Mouse (Mus musculus) retina, postnatal 7 days (tissue): ENCODE measurements around the gene Prrg4.
"Not testable (repeated sequence)": the region's sequence is repeated elsewhere in the genome, so short reads cannot be mapped to it uniquely, and the experiment has no call there.

Experiments used
- DNase-seq: peaks from one replicate; pipeline ENCODE4 v3.0.0-alpha.2; 2012; ENCODE audit warnings: low read depth, low spot score

The Prrg4 gene

DNA sequence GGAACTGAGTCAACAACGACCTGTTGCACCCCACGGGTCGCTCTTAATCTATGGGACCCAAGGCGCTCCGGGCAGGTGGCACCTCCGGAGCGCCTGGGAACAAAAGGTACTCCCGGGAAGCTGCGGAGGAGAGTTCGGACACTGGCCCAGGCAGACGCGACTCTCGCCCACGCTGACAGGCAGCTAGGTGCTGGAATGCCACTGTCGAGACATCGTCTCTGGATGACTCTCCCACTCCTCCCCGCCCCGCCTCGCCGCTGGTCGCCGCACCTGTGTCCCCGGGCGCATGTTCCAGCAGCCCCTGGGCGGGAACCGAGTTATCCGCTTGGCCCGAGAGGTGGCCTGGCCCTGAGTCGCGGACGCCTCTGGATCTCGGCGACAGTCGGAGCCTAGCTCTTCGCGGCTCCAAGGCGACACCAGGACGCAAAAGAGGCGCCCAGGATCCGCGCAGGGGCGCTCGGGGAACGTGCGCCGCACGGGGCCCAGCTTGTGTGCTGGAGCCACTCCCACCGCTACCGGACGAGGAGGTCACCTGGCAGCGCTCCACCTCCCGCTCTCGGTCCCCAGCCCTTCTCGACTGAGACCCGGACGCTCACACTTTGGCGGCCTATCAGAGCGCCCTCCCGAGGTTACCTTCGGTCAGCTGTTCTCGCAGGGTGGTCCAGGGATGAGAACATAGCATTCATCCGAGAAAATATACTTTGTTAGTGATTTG lies at the start of gene Prrg4:
Prrg4 (minus strand) TSS at position 601 of the 715 bp plus-strand sequence.
- peak; percentile 28 for DNase-seq

DNA sequence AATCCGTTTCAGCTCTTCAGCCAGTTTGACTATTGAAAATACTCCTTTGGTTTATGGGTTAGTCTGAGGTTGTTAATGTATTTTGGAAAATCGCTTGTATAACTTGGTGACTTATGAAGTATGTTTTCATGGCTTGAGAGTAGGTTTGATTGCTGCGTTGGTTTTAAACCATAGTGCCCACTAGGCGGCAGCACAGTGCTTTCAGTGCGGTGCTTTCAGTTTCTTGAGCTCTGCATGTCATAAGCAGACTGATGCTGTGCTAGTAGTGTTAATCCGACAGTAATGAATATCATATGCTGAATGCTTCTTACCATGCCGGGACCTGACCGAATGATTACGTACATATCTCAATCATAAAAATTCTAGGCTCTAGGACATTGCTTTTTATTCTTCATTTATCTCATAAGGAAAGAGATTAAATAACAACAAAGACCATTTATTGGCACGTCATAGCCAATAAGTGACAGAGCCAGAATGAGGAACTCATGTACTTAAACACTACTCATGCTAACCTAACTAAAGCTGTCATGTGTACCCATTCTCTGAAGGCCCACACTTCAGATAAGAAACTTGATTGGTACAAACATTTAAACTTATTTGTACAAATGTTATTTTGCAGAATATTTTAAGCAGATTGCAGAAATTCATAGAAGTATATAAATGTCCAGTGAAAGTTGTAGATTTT lies 38.3 kb upstream of the Prrg4 start:
- peak; percentile 74 for DNase-seq

DNA sequence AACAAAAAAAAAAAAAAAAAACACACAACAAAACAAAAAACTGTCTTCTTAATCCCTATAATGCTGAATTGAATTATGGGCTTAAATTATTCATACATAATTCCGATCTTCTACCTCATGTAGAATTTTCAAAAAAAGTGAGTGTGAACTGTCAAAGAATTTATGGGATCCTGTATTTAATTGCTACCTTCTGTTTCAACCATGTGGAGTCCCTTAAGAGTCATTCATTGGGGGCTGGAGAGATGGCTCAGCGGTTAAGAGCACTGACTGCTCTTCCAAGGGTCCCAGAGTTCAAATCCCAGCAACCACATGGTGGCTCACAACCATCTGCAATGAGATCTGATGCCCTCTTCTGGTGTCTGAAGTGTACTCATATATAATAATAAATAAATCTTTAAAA lies 37.7 kb upstream of the Prrg4 start:
- not testable (repeated sequence) for DNase-seq

DNA sequence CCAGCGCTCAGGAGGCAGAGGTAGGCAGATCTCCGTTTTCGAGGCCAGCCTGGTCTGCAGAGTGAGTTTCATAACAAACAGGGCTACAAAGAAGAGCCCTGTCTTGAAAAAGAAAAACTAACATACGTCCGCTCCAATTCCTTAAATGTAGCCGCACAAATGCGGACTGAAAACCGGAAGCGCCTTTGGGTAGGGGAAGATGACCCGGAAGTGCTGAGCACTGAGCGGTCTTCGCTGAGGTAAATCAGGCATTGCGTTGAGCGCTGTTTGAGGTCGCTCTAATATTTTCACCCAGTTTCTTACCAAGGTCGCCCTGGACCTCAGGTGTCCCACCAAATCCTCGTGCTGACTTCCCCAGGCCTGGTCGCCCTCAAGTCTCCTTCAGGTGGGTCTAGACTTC lies 36.4 kb upstream of the Prrg4 start:
- DNase-seq: no peak

DNA sequence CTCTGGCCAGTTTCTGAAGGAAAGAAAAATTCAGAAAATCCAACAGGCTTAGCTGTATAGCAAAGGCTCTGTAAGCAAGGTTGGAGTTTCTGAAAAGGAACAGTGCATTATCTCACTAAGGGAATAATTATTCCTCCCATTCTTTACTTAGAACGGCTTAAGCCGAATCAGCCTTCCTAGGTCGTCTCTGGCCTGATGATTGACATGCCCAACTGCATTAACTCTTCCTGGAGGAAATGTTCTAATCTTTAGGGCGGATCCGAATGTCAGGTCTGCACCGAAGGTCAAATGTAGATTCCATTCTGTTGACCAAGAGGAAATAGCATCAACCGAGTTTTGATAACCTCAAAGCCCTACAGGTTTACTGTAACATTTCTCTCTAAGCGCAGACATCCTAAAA lies 29.1 kb upstream of the Prrg4 start:
- no peak for DNase-seq

DNA sequence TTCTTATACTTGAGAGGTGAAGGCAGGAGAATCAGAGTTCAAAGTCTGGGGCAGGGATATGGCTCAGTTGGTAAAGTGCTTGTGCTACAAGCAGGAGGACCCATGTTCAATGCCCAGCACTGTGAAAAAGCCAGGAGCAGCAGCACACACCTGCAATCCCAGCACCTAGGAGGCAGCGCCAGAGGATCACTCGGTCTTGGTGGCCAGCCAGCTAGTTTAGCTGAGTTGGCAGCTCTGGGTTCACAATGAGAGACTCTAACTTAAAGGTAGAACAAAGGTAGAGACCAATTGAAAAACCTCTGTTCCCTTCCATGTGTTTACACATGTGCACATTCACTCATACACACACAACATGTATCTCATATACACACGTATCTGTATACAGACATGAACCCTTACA lies 19.4 kb upstream of the Prrg4 start:
- no peak for DNase-seq

DNA sequence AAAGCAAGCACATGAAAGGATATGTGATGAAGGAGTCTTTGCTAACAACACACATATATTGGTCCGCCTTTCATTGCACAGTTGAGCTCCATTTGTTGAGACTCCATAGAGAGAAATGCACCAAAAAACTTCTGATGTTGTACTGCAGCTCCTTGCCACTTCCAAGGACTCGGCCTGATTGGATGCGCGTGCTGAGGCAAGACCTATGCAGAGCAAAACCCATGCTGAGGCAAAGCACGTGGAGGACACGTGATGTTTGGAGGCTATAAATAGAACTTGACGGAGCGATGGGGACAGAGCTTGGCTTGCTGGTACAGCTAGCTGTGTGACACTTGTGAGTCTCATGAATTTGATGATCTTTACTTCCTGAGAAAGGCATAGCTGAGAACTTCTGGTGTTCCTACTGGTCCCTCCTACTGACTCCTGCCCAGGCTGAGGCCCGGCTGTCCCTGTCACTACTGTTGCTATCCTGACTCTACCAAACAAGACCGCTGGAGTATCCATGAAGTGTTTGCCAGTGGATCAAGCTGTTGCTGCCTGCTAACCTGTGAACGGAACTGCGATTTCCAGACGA lies 17.7 kb upstream of the Prrg4 start, which contains the start of gene Ccdc73:
Ccdc73 (plus strand) TSS at position 524 of the 574 bp plus-strand sequence.
- no peak for DNase-seq

DNA sequence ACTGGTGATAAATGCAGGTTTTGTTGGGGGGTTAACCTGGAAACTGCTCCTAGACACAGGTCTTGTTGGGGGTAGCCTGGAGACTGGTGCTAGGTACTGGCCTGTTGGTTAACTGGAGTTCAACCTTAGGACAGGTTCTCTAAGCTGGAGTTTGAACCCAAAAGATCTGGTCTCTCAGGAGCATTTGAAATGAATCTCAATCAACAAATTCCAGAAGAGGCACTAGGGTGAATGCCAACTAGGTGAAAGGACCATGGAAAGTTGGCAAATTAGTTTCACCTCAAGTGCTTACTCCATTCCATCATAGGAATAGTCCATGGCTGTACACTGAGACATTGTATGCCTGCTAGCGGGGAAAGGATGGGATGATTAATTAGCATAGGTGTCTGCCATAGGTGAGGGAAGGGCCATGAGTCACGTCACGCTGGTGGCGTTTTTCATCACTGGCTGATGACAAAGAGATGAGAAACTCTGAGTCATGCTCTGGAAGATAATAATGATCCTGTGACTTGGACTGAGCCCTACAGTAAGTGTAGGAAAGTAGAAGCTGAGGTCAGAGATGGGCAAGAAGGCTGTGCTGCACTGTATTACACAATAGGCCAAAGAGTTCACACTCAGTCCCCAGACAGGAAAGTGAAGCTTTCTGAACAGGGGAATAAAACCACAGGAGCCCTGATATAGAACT lies 14.6 kb upstream of the Prrg4 start:
- DNase-seq: no peak

DNA sequence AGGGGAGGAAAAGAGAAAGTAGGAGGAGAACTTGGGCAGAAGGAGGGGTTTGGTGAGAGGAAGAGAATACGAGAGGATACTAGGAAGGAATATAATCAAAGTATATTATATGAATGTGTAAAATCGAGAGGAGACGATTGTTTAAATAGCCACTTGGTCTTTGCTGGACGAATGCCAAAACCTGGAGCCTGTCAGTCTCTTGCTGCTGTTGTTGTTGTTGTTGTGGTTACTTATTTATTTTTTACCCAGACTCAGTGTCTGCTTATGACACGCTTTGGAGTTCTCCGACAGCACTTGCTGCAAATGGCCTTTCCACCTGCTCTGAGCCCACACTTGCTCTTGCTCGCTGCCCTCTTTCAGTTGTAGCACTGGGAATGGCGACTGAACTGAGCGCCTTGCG lies 10.8 kb upstream of the Prrg4 start:
- no peak for DNase-seq

DNA sequence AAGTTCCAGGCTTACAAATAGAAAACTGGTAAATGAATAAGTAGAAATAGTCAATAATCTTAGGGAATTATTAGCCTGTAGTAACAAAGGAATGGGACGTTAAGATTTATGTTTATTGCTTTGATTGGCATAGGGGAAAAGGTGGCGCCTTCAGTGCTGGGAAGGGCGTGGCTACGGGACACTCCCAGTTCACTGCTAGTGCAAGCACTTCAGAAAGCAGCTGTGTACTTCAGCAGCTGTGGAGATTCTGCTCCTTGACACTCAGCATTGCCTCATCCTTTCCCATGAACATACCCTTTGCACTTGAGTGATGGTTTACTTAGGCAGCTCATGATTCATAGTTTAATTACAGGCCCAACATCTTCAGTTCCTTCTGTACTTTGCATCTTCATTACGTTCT lies 9.4 kb upstream of the Prrg4 start:
- no peak for DNase-seq

DNA sequence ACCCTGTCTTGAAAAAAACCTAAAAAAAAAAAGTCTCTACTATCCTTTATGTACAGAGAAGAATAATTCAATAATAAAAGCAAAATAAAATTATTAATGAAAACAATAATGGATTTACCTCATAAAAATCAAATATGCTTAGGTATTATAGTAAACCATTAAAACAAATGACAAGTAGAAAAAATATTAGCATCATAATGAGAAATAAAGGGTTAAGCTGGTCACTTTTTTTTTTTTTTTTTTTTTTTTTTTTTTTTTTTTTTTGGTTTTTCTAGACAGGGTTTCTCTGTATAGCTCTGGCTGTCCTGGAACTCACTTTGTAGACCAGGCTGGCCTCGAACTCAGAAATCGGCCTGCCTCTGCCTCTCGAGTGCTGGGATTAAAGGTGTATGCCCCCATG lies 8.4 kb upstream of the Prrg4 start:
- DNase-seq: not testable (repeated sequence)

DNA sequence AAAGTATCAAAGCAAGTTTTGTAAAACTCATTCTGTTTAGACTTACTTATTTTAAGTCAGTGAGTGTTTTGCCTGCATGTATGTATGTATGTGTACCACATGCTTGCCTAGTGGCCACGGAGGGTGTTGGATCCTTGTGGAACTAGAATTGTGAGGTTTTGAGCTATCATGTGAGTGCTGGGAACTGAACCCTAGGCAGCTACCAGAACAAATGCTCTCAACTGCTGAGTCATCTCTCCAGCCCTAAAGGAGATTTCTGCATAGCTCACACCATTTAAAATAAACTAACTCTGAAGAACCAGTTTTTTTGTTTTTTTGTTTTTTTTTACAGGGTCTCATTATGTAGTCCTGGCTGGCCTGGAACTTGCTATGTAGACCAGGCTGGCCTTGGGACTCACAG lies 6.5 kb upstream of the Prrg4 start:
- DNase-seq: no peak

DNA sequence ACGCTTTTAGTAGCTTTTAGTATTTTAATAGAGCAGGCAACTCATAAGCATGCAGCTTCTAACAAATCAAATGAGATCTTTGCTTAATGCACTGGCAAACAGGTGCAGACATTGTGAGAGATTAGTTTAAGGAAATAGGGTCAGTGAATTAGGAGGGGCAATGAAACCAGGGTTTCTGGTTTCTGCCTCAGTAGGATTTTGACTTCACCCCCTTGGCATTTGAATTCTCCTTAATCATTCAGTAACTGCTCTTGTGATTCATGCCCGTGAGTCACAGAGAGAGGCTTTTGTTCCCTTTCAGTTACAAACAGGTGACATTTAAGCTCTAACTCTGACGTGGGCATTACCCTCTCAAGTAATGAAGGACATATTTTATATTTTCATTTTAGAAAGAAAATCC lies 6.1 kb upstream of the Prrg4 start:
- DNase-seq: no peak

DNA sequence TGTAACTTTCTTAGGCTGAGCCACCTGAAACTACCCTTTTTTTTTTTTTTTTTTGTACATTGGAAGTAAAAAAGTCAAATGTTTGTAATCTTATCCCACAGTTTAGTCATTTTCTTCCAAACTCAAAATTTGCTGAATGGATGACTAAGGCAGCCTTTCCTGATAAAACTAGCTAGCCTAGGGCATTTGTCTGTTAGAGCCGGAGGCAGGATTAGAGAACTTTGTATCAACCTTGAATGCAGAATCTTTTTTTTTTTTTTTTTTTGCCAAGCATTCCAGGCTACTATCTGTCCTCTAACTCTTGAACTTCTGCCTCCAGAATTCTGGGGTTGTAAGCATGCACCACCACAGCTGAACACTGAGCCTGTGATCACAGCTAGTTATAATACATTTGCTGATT lies 5.2 kb upstream of the Prrg4 start:
- no peak for DNase-seq

DNA sequence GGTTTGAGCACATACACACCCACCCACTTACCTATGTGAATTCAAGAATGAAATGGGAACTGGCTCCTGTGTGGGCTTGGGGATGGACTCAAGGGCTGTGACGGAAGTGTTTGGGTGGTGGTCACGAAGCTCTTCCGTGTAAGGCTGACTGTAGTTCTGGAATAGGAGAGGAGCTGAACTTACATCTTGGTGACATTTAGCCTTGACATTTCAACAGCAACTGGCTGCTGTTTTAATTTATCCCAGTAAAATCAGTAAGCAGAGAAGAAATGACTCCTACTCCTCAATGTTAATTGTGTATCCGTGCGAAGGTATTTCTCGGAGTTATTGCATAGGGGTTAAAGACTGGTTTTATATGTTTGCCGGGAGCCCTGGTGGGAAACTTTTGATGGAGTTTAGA lies 2.9 kb upstream of the Prrg4 start:
- DNase-seq: no peak

DNA sequence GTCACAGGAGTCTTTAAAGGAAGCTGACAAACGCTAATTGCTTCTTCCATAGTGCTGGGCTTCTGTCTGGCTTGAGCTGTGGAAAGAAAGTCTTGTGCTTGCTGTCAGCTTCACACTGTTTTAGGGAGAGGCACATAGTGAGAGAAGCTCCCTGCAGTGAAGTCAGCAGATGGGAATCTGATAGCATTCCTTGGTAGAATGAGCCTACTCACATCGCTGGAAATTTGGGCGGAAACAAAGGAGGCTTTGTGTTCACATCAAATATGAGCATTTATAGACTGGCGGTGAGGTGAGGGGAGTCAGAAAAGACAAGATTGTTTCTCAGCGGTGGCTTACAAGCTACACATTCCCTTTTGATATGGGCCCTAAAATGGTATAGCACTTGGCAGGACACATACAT lies 2.0 kb upstream of the Prrg4 start:
- no peak for DNase-seq

DNA sequence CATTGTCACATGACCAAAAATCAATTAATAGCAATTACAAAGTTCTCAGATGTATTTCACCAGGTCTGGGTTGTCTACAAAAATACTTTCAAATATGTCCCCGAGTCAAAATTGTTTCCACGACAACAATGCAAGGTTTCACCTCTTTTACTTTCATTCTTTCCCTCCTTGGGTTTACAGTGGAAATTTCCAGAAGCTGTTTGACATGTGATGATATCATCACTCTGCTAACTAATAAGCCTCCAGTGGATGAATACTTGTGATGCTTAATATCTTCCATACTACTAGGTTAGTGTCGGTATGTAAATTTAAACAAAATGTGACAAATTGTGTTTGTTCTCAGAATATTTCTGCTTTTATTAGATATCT lies 299 bp upstream of the Prrg4 start:
- DNase-seq: no peak

DNA sequence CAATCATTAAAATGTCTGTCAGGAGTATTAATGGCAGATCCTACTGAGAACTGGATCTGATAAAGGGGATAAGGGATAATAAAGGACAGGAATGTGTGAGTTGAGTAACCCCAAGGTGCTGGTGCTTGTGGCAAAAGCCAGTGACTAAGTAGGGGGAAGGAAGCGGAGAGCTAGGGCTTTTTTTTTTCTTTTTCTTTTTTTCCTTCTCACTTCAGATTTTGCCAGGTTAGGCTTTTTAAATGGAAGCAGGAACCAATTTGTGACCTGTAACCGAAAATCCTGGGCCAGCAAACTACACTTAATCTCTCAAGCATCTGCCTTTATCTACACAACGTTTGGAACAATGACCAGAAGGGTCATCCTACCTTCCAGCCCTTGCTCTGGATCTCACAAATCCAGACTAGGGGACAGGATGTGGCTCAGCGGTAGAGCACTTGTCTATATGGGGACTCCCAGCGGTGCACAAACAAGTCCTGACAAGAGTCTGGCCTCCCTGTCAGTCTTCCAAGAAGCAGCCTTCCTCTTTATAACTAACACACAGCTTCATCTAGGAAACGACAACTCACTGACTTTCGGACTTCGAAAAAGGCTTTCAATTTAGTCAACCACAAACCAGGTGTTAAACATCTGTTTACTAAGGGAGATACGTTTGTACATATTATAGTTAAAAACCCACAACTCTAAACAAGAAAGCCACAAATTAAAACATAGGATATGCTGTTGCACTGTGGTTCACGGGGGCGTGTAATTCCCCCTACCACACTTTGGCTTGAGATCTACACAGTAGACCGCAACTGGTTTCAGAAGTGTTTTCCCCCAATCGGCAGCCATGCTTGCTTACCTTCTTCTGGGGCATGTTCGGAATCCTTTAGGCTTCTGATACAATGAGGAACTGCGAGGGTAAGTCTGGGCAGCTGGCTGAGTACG lies 1.2 kb downstream of the Prrg4 start:
- no peak for DNase-seq

DNA sequence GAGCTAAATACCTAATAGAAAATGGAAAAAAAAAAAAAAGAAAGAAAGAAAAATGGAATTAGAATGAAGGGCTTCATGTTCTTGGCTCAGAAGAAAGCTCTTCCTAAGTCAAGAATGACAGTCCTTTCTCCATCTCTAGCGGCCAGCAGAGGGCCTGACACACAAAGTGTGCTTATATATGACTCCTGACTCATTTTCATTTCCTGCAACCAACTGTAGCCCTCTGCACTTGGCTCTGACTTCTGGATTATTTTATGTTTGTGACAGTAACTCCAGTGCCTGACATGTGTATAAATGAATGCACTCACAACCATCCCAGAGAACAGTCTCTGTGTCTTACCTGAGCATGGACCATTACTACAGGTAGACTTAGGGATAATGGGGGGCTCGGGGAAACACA lies 2.0 kb downstream of the Prrg4 start:
- DNase-seq: no peak

DNA sequence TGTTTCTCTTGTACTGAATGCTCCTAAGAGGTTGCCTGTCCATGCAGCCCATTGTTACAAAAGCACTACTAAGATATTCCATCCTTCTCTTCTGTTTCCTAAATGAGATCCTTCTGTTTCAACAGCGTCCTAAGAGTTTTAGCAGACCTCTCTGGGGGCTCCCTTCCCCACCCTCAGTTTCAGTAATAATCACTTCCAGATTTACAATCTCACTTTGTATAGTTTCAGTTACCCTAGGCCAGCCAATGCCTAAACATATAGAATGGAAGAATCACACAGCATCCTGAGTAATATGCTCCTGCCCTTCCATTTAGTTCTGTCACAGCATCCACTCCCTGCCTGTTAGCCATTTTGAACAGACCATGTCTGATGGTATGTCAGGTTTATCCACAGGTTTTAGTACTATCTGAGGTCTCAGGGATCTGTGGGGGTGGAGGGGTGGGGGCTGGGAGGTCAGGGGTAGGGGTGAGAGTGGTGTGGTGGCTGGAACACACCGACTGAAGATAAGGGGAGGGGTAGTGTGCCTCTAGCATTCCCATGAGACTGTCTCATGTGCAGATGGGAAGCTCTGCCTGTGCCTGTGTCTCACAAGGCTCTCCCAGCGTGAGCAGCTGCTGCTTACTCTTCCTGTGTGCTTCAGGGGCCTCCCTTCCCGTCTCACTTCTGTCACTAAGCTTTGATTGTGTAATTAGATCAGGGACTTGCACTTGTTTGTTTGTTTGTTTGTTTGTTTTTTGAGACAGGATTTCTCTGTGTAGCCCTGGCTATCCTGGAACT lies 2.9 kb downstream of the Prrg4 start:
- no peak for DNase-seq

DNA sequence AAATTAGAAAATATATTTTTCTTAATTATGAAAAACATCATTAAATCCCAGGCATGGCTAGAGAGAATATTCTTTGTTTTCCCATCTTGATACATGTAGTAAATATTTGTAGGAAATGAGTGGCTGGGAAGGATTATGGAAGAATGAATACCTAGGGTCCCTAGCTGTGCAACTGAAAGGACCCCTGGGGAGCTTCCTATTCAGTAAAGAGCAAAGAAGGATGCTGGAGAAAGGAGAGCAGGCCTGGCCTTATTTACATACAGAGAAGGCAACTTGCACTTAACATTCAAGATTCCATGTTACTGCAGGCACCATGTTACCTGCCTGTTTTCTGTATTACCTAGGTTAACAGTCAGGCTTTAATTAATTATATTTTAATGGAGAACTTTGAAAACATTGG lies 7.1 kb downstream of the Prrg4 start:
- DNase-seq: no peak
